10 mouse cellular contexts compared by ENCODE assay signal in the genomic region with DNA sequence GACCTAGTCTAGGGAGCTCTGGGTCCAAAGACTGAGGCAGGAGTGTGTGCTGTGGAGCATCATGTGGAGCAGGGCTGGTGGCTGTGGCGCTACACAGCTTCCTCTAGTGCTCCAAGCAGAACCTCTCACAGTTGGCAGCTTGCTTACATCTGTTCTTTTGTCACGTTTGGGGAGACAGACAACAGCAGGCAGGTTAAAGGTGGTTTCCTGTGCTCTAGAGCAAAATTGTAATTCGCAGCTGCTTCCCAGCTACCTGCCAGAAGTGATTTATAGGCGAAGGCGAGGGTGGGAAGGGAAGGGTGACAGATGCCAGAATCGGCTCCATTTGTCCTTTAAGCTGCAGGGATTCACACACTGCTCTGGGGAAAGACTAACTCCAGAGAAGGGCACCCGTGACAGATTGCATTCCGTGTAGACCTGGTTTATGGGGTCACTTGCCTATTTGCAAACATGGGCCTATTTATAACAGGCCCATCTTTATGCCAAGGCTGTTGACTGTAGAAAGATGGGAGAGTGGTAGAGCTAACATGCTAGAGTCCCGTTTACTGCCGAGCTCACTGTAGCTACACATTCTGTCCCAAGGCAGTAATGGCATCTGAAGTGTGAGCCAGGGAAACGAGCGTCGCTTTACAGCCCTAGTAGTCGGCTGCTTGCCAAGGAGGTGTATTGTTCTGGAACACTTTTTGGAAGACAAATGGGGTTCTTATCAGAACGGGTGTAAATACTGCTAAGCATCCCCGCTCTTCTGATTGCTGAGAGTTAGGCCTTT.
DNase-seq lines count a peak whose midpoint lies in the region; ATAC-seq and TF ChIP-seq lines count a peak whose summit lies in the region.
"Had no signal": no experiment of that assay in that cellular context is flagged by ENCODE, and none has a peak within 500 bp of the region (broad histone marks: within the 10 kb centered on the region; RNA-seq: fewer than 3 reads in every experiment).

No protein-coding gene starts in this region.

- no peak overlapping the region for H3K27ac ChIP-seq in midbrain, embryonic 14.5 days (replicated peaks; ENCODE audit: low read depth, low read length)
- no peak overlapping the region for H3K27ac ChIP-seq in midbrain, embryonic 10.5 days (replicated peaks)
- H3K27ac ChIP-seq in stomach, postnatal 0 days (replicated peaks), result no peak overlapping the region
- no peak overlapping the region for H3K27ac ChIP-seq in lung, postnatal 0 days (ENCODE audit: low read length)

- H3K36me3 ChIP-seq in midbrain, embryonic 14.5 days (ENCODE audit: control insufficient read depth, insufficient read depth, low read length), result peaks cover 24% of the 10 kb centered on the region
- peaks cover 98% of the 10 kb centered on the region for H3K36me3 ChIP-seq in midbrain, embryonic 10.5 days
- H3K36me3 ChIP-seq in stomach, postnatal 0 days (ENCODE audit: control insufficient read depth, insufficient read depth, low read length), result peaks cover 16% of the 10 kb centered on the region
- H3K36me3 ChIP-seq in lung, postnatal 0 days (ENCODE audit: insufficient read depth, low read length), result 0 out of 2 replicates have a peak, but pooled peaks cover 9% of the 10 kb centered on the region

- H3K9ac ChIP-seq in midbrain, embryonic 14.5 days (replicated peaks; ENCODE audit: low read length), result no peak overlapping the region
- no peak overlapping the region for H3K9ac ChIP-seq in stomach, postnatal 0 days (ENCODE audit: low read length)
- H3K9ac ChIP-seq in lung, postnatal 0 days (replicated peaks; ENCODE audit: low read depth), result no peak overlapping the region

- peak; percentile 70 for DNase-seq in embryo, embryonic 10 days (ENCODE audit: low spot score)
- no peak for DNase-seq in embryo, embryonic 9.5 days (ENCODE audit: extremely low spot score)
- peak; percentile 17 for DNase-seq in midbrain, embryonic 14.5 days
- no peak for DNase-seq in midbrain, embryonic 10.5 days (ENCODE audit: low spot score)
- peak; percentile 63 for DNase-seq in kidney, postnatal 14 days
- no peak for DNase-seq in stomach, postnatal 0 days (ENCODE audit: low spot score)
- no peak for DNase-seq in frontal cortex, postnatal 36 days (ENCODE audit: low spot score in 2 of 2)
- DNase-seq in lung, postnatal 0 days (ENCODE audit: low spot score), result no peak
- DNase-seq: lung, postnatal 10 days had no signal

- no peaks in the 10 kb centered on the region for H3K9me3 ChIP-seq in midbrain, embryonic 14.5 days (ENCODE audit: control insufficient read depth, low read length)
- H3K9me3 ChIP-seq in midbrain, embryonic 10.5 days (replicated peaks), result no peaks in the 10 kb centered on the region
- H3K9me3 ChIP-seq in stomach, postnatal 0 days (ENCODE audit: control insufficient read depth, low read length), result no peaks in the 10 kb centered on the region
- H3K9me3 ChIP-seq in lung, postnatal 0 days (ENCODE audit: low read length), result no peaks in the 10 kb centered on the region

- no peaks in the 10 kb centered on the region for H3K4me1 ChIP-seq in midbrain, embryonic 14.5 days (ENCODE audit: control insufficient read depth, insufficient read depth, low read length)
- no peaks in the 10 kb centered on the region for H3K4me1 ChIP-seq in midbrain, embryonic 10.5 days
- no peaks in the 10 kb centered on the region for H3K4me1 ChIP-seq in stomach, postnatal 0 days (replicated peaks; ENCODE audit: control insufficient read depth, insufficient read depth)
- no peaks in the 10 kb centered on the region for H3K4me1 ChIP-seq in lung, postnatal 0 days (ENCODE audit: insufficient read depth, low read depth, low read length)

- H3K4me3 ChIP-seq in midbrain, embryonic 14.5 days (replicated peaks; ENCODE audit: low read depth, low read length), result no peak overlapping the region
- no peak overlapping the region for H3K4me3 ChIP-seq in midbrain, embryonic 10.5 days
- no peak overlapping the region for H3K4me3 ChIP-seq in stomach, postnatal 0 days (ENCODE audit: low read depth, low read length)
- no peak overlapping the region for H3K4me3 ChIP-seq in lung, postnatal 0 days (ENCODE audit: low read depth, low read length)
- H3K4me3 ChIP-seq: erythroblast, embryonic 14.5 days had no signal

- H3K27me3 ChIP-seq in midbrain, embryonic 14.5 days (ENCODE audit: control insufficient read depth, insufficient read depth, low read length), result no peaks in the 10 kb centered on the region
- H3K27me3 ChIP-seq in midbrain, embryonic 10.5 days (ENCODE audit: low read depth, poor library complexity, severe bottlenecking), result no peaks in the 10 kb centered on the region
- H3K27me3 ChIP-seq in stomach, postnatal 0 days (ENCODE audit: control insufficient read depth, insufficient read depth, low read length), result no peaks in the 10 kb centered on the region
- no peaks in the 10 kb centered on the region for H3K27me3 ChIP-seq in lung, postnatal 0 days (replicated peaks; ENCODE audit: insufficient read depth, low read length)

- WGBS in midbrain, embryonic 14.5 days, result 87% methylated on average over 16 of the region's 16 CpGs
- WGBS in midbrain, embryonic 10.5 days, result 92% methylated on average over 16 of the region's 16 CpGs
- 27% methylated on average over 16 of the region's 16 CpGs for WGBS in stomach, postnatal 0 days
- 30% methylated on average over 16 of the region's 16 CpGs for WGBS in lung, postnatal 0 days

- no peak overlapping the region for H3K4me2 ChIP-seq in midbrain, embryonic 14.5 days (ENCODE audit: low read length)
- H3K4me2 ChIP-seq in stomach, postnatal 0 days (replicated peaks; ENCODE audit: low read depth), result no peak overlapping the region
- H3K4me2 ChIP-seq in lung, postnatal 0 days (replicated peaks; ENCODE audit: low read depth, low read length), result no peak overlapping the region

- no peak for ATAC-seq in midbrain, embryonic 14.5 days (ENCODE audit: low FRiP score, low TSS enrichment)
- 0 out of 2 replicates have a peak, but pooled peaks have one; percentile 42 for ATAC-seq in stomach, postnatal 0 days (ENCODE audit: low FRiP score, low TSS enrichment)
- no peak for ATAC-seq in lung, postnatal 0 days

- TF ChIP-seq CTCF in stomach, postnatal 0 days (IDR thresholded peaks at IDR 0.05; ENCODE audit: low read depth), result no peak
- no peak for TF ChIP-seq CTCF in lung, postnatal 0 days (IDR thresholded peaks at IDR 0.05)

- no peak for TF ChIP-seq EP300 in stomach, postnatal 0 days (optimal IDR thresholded peaks at IDR 0.05)
- TF ChIP-seq EP300 in lung, postnatal 0 days (IDR thresholded peaks at IDR 0.05), result no peak

Comparison
In these comparisons a context has a peak if more than half of its experiments do, and no peak if none do; other contexts are left out.
1. DNase-seq: peak in embryo, embryonic 10 days (single experiment), midbrain, embryonic 14.5 days (single experiment) and kidney, postnatal 14 days (single experiment); none in embryo, embryonic 9.5 days (single experiment), midbrain, embryonic 10.5 days (single experiment), stomach, postnatal 0 days (single experiment), frontal cortex, postnatal 36 days (0 of 2) and lung, postnatal 0 days (single experiment).